Comparison of ENCODE assay signal across 9 mouse cellular contexts in the genomic region with DNA sequence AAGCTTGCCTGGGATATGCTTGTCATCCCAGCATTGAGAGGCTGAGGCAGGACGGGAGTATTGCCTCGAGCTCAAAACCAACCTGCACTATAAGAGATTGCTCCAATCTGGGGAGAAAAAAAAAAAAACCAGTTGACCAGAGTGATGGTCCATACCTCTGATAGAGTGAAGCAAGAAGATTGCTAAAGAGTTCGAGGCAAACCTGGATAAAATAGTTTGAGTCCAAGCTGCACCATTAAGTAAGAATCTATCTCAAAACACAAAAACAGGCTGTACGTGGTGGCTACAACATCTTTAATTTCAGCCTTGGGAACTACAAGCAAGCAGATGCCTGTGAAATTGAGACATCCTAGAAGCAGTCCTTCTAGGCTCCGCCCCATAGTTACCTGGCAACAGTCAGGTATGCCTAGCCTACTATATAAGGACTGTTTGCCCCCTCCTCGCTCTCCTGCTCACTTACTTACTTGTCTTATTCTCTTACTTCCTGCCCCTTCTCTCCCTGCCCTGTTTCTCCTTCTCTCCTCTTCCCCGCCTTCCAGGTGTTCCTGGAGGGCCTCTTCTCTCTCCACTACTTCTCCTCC. TPM values are rescaled to one million over a fixed set of nuclear protein-coding genes. Genes with fewer than 3 reads are reported as not detected.
A peak's percentile ranks its signal among the peaks of the same experiment; 100 is the strongest.
DNase-seq lines count a peak whose midpoint lies in the region; ATAC-seq and TF ChIP-seq lines count a peak whose summit lies in the region.
"Had no signal": no experiment of that assay in that cellular context is flagged by ENCODE, and none has a peak within 500 bp of the region (broad histone marks: within the 10 kb centered on the region; RNA-seq: fewer than 3 reads in every experiment).

No protein-coding gene starts in this region.

- no peak for TF ChIP-seq CTCF in bone marrow, adult 2 months (IDR thresholded peaks at IDR 0.05; ENCODE audit: control insufficient read depth, insufficient read depth, low read length)

- no peaks in the 10 kb centered on the region for H3K9me3 ChIP-seq in intestine, embryonic 14.5 days (ENCODE audit: control insufficient read depth, low read length)

- H3K9ac ChIP-seq in intestine, embryonic 14.5 days (ENCODE audit: low read length), result no peak overlapping the region

- H3K36me3 ChIP-seq in intestine, embryonic 14.5 days (ENCODE audit: control insufficient read depth, insufficient read depth, low read length), result peaks cover 29% of the 10 kb centered on the region

- H3K4me3 ChIP-seq in bone marrow, adult 2 months (replicated peaks; ENCODE audit: control insufficient read depth, low read depth, low read length), result peak overlapping the region; percentile 80
- peak overlapping the region; percentile 76 for H3K4me3 ChIP-seq in intestine, embryonic 14.5 days (ENCODE audit: low read depth, low read length)

- ATAC-seq in intestine, embryonic 14.5 days (replicated peaks; ENCODE audit: low FRiP score, low TSS enrichment, low read depth), result no peak; the same call in 1 of the 2 replicates
- peak; percentile 13; the same call in 1 of the 2 replicates for ATAC-seq in megakaryocyte progenitor cell, adult 5-6 weeks (replicated peaks; ENCODE audit: poor library complexity)
- ATAC-seq in frontal cortex, adult (ENCODE audit: low TSS enrichment), result no peak

- H3K4me1 ChIP-seq in bone marrow, adult 2 months (ENCODE audit: control insufficient read depth, insufficient read depth, low read length), result no peaks in the 10 kb centered on the region
- H3K4me1 ChIP-seq in intestine, embryonic 14.5 days (replicated peaks; ENCODE audit: control insufficient read depth, insufficient read depth, low read length), result peaks cover 15% of the 10 kb centered on the region

- DNase-seq in heart, adult 11 months, result peak; percentile 90
- no peak for DNase-seq in heart, adult 18-20 months
- no peak for DNase-seq in intestine, embryonic 14.5 days (ENCODE audit: low spot score)
- no peak for DNase-seq in left cerebral cortex, adult 11 months (ENCODE audit: low spot score)
- no peak for DNase-seq in right cerebral cortex, postnatal 36 days (ENCODE audit: low spot score in 2 of 2)

- 45% methylated on average over 7 of the region's 7 CpGs for WGBS in bone marrow, adult 2 months
- WGBS in intestine, embryonic 14.5 days, result 29% methylated on average over 7 of the region's 7 CpGs

- 0 out of 2 replicates have a peak overlapping the region, but pooled peaks have one; percentile 51 for H3K27ac ChIP-seq in bone marrow, adult 2 months (ENCODE audit: control insufficient read depth, insufficient read depth, low read depth, low read length, poor library complexity)
- H3K27ac ChIP-seq in intestine, embryonic 14.5 days (ENCODE audit: low read depth), result no peak overlapping the region

- TF ChIP-seq POLR2A in bone marrow, adult 2 months (IDR thresholded peaks at IDR 0.05; ENCODE audit: borderline replicate concordance, control insufficient read depth, low read depth, low read length), result no peak

- no peaks in the 10 kb centered on the region for H3K27me3 ChIP-seq in intestine, embryonic 14.5 days (replicated peaks; ENCODE audit: control insufficient read depth, insufficient read depth, low read length)
- H3K27me3 ChIP-seq: Patski had no signal

- H3K4me2 ChIP-seq in intestine, embryonic 14.5 days (ENCODE audit: low read length), result peak overlapping the region; percentile 71

RNA-seq across cellular contexts. Expression of a gene that starts 0.5 kb away (rescaled TPM):
- total RNA-seq in heart, adult 18-20 months (2021), result 10 to 100 TPM; 23.4 to 24.1 TPM
- polyA plus RNA-seq in bone marrow, adult 2 months (2011; ENCODE audit: insufficient read depth, insufficient read length, low replicate concordance, missing spikeins), result 71.8 and 143 TPM in 2 replicates
- polyA plus RNA-seq in intestine, embryonic 14.5 days (2014; fragmentation: Nextera tagmentation; extraction: Ambion mirVana), result 134 and 139 TPM in 2 replicates
- total RNA-seq in megakaryocyte progenitor cell, adult 5-6 weeks (2015), result 20.7 and 21.5 TPM in 2 replicates
- 29.6 and 35.2 TPM in 2 replicates for total RNA-seq in megakaryocyte progenitor cell, adult 5-6 weeks (2017)

RNA-seq across cellular contexts. Expression of a gene that starts 7.5 kb away (rescaled TPM):
- total RNA-seq in heart, adult 18-20 months (2021), result 100 to 1,000 TPM; 287 to 382 TPM
- 2,067 and 2,131 TPM in 2 replicates for polyA plus RNA-seq in bone marrow, adult 2 months (2011; ENCODE audit: insufficient read depth, insufficient read length, low replicate concordance, missing spikeins)
- polyA plus RNA-seq in intestine, embryonic 14.5 days (2014; fragmentation: Nextera tagmentation; extraction: Ambion mirVana), result 4,654 and 4,671 TPM in 2 replicates
- 1,479 and 1,608 TPM in 2 replicates for total RNA-seq in megakaryocyte progenitor cell, adult 5-6 weeks (2015)
- 770 and 961 TPM in 2 replicates for total RNA-seq in megakaryocyte progenitor cell, adult 5-6 weeks (2017)

RNA-seq across cellular contexts. Expression of a gene that starts 14.5 kb away (rescaled TPM):
- not detected for total RNA-seq in heart, adult 18-20 months (2021)
- 1.3 TPM in 1 of 2 replicates, not detected in the other for polyA plus RNA-seq in bone marrow, adult 2 months (2011; ENCODE audit: insufficient read depth, insufficient read length, low replicate concordance, missing spikeins)
- 1.8 and 2.3 TPM in 2 replicates for polyA plus RNA-seq in intestine, embryonic 14.5 days (2014; fragmentation: Nextera tagmentation; extraction: Ambion mirVana)
- total RNA-seq in megakaryocyte progenitor cell, adult 5-6 weeks (2015), result 0.07 TPM in 1 of 2 replicates, not detected in the other
- not detected in 2 replicates for total RNA-seq in megakaryocyte progenitor cell, adult 5-6 weeks (2017)

RNA-seq across cellular contexts. Expression of a gene that starts 19.4 kb away (rescaled TPM):
- 10 to 100 TPM in 1 of 2 experiments, 1 to 10 TPM in 1; 8.7 to 12.3 TPM for total RNA-seq in heart, adult 18-20 months (2021)
- polyA plus RNA-seq in bone marrow, adult 2 months (2011; ENCODE audit: insufficient read depth, insufficient read length, low replicate concordance, missing spikeins), result not detected in 2 replicates
- not detected in 2 replicates for polyA plus RNA-seq in intestine, embryonic 14.5 days (2014; fragmentation: Nextera tagmentation; extraction: Ambion mirVana)
- not detected in 2 replicates for total RNA-seq in megakaryocyte progenitor cell, adult 5-6 weeks (2015)
- not detected in 2 replicates for total RNA-seq in megakaryocyte progenitor cell, adult 5-6 weeks (2017)
- polyA plus RNA-seq: Patski had no signal

RNA-seq across cellular contexts. Expression of a gene that starts 21.4 kb away (rescaled TPM):
- 10 to 100 TPM in 1 of 2 experiments, 1 to 10 TPM in 1; 7.9 to 13.1 TPM for total RNA-seq in heart, adult 18-20 months (2021)
- 2.7 and 4.8 TPM in 2 replicates for polyA plus RNA-seq in bone marrow, adult 2 months (2011; ENCODE audit: insufficient read depth, insufficient read length, low replicate concordance, missing spikeins)
- polyA plus RNA-seq in intestine, embryonic 14.5 days (2014; fragmentation: Nextera tagmentation; extraction: Ambion mirVana), result 2.9 and 3.5 TPM in 2 replicates
- 18.6 and 22.4 TPM in 2 replicates for total RNA-seq in megakaryocyte progenitor cell, adult 5-6 weeks (2015)
- total RNA-seq in megakaryocyte progenitor cell, adult 5-6 weeks (2017), result 18.1 and 20.7 TPM in 2 replicates
